Mouse (Mus musculus): ENCODE measurements around the gene Foxn4.

- no peak for TF ChIP-seq CTCF (IDR thresholded peaks at IDR 0.05; ENCODE audit: borderline replicate concordance, insufficient read depth, low read length)
- no peak for TF ChIP-seq POLR2A (IDR thresholded peaks at IDR 0.05; ENCODE audit: low read depth, low read length)
These were observed 5.0 kb downstream of the Foxn4 start for GRCm38 (mm10) chr5:114268646-114269045.
